Mouse (Mus musculus) spleen, postnatal 14 days (tissue): ENCODE results near the gene Dstyk.

Experiments
- DNase-seq, 2 experiments: peaks; one replicate each; pipeline ENCODE4 v3.0.0; 2021 to 2022; ENCODE audit warnings: low spot score in 2 of 2

The Dstyk gene

DNA sequence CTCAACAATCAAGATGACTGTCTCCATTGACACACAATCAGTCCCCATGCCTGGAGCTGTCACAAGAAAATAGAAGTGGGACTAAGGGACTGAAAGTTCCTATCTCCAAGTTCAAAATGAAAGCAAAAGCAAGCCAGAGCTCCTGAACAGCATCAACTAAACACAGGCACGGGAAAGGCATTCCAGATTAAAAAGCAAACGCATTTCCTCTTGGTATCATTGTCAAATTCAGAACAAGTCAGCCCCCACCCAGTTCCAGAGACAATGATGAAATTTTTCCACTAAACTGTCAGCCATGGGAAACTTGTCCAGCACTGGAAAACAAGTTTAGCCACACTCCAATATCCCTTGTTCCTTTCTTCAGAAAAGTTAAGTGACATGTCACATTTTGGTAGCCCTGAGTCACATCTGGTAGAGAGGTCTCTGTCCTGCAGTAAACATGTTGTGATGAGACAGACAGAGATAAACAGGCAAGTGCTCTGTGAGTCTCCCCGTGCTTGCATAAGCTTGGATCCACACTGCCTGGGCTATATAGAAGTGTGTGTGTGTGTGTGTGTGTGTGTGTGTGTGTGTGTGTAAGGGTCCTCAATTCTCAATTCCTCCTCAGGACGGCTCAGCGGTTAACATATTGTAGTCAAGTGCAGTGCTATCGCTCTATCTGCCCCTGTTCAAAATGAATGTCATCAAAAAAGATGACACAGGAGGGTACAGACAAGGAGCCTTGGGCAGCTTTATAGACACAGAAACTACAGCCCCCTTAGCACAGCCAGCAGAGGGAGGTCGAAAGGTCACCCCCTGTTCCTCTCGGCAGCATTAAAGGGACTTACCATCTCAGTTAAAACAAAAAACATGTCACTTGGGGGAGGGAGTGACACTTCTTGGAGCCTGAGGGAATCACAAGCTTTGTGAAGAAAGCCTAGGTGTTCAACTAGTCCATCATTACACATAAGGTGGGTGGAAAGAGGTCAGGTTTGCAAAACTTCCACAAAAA is 28.2 kb upstream of the Dstyk start:
- no peak for DNase-seq

- DNase-seq = peak; percentile 65 to 76
These were observed 27.3 kb upstream of the Dstyk start for GRCm38 (mm10) chr1:132389886-132390585.

DNA sequence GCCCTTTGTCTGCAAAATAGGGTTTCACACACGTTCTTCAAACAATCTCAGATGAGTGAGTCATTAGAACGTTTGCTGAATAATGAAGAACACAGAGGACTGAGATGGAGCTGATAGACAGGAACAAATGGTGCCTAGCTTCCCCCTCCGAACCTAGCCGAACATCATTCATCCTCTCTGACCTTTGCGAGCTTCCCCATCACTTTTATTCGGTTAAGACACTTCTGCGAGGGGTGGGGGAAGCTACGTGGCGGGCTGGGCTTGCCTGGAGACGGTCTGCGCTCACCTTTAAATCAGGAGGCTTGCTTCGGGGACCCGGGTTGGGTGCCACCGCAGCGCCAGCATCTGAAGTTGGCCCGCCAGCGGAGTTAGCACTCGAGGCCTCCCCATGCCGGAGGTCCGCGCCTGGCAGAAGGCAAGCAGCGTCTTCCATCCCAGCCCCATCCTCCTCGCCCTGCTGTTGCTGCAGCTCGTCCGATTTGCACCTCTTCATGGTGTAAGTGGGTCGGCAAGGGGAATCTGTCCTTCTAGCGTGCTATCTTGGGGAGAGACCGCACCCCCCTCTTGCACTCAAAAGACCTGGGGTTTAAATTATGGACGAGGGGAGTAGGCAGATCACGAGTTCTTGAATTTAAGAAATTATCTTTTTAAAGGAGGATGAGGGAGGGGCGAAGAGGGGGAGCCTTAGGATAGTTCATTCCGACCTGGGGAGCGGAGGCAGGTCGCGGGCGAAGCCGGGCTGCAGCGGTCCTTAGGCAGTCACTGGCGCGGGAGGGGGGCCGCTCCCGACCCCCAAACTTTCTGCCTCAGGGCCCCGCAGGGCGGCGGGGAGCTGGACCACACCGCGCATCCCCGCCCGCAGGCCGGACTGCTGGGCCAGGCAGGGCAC is 26.4 kb upstream of the Dstyk start, which contains the start of gene Tmcc2:
Gene Tmcc2 (minus strand): TSS at position 591 of the 889 bp plus-strand sequence.
- no peak for DNase-seq

- DNase-seq = peak; percentile 52 to 58
These were observed 25.8 kb upstream of the Dstyk start for GRCm38 (mm10) chr1:132391580-132392022.

GRCm38 (mm10) chr1:132392872-132393271 is 24.5 kb upstream of the Dstyk start:
- no peak for DNase-seq

DNA sequence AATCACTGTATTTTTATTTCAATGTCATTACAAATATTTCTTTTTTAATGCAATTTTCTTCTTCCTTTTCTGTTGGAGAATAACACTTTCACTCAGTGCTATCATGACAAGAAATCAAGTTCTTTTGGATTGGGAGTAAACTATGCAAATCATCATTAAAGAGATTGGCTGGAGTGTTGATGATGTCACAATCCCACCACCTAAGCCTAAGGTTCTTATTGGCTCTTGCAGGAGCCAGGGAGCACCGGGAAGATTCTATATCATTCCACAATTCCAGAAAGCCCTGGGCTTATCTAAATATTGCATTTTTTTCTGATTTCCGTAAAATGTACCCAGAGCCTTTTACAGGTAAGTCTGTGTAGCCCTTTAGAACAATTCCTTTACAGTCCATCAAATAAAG is 20.6 kb upstream of the Dstyk start:
- DNase-seq = no peak

DNA sequence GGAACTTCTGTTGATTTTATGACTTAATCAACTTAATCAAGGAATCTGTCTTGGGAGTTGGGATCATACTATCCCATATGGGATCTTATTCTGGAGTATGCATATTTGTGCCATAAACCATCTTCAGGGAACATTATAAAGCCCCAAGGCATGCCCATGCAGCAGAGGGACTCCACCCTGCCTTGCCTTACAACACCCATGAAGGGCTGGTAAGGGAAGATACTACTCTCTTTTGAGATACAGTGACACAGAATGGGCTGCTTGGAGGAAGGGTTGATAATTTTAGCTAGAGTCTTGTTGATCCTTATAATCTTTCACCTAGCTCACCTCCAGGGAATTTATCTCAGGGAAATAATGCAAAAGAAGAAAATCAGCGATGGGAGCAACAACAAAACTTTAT is 16.8 kb upstream of the Dstyk start:
- DNase-seq = no peak

- DNase-seq = no peak
These were observed 15.5 kb upstream of the Dstyk start for GRCm38 (mm10) chr1:132401843-132402242.

DNA sequence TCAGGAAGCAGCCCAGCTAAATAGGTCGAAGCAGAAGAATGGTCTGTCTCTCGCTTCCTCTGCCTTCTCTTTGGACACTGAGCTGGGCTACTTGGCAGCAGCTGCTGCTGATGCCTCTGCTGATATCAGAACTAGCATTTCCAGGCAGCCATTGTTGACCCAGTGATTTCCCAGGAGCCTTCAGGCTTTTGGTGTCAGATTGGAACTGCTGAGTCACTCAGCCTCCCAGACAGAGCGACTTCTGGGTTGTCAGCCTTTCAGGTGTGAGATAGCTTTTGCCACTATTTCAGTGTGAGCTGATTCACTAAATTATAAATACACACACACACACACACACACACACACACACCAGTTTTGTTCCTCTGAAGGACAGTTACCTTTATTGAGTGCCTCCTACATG is 6.7 kb upstream of the Dstyk start:
- no peak for DNase-seq

- DNase-seq = no peak
These were observed 962 bp upstream of the Dstyk start for GRCm38 (mm10) chr1:132416244-132416942.

GRCm38 (mm10) chr1:132416943-132417290 is 438 bp upstream of the Dstyk start:
- DNase-seq = no peak

GRCm38 (mm10) chr1:132420206-132420605 is 2.9 kb downstream of the Dstyk start:
- no peak for DNase-seq

DNA sequence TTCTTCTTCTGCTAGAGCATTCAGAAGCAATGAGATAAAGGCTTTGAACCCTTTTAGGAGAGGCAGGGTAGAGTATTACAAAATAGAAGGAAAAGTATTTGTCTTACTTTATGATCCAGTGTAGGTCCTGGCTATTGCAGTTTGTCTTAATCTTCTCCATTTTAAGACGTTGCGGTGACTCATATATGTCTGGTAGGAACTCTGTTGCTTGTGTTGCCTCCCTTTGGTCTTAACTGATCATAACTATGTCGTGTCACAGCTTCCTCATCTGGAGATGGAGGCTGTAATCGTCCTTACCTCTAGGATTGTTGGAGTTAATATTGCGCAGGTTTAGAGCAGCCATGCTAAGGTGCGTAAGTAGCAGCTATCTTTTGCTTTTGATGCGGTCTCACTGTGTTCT is 3.3 kb downstream of the Dstyk start:
- DNase-seq = no peak

GRCm38 (mm10) chr1:132422912-132423696 is 5.7 kb downstream of the Dstyk start:
- DNase-seq = no peak

GRCm38 (mm10) chr1:132425600-132425999 is 8.2 kb downstream of the Dstyk start:
- DNase-seq = no peak

DNA sequence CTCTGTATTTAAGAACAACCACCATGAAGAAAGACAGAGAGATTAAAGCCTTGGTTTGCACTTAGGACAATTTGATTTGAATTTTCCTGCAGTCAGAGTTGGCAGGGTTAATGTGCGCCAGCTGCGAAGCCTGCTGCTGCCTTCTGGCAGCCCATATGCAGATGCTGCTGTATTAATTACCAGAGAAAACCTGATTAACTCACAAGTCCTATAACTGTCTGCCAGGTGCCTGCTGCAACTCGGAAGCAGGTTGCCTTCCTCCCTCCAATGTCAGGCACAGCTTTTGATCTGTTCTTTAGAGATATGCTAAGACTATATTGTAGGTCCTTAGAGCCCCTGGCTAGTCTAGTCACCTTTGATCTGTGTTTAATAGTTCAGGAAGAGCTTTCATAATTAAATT is 13.5 kb downstream of the Dstyk start:
- no peak for DNase-seq

DNA sequence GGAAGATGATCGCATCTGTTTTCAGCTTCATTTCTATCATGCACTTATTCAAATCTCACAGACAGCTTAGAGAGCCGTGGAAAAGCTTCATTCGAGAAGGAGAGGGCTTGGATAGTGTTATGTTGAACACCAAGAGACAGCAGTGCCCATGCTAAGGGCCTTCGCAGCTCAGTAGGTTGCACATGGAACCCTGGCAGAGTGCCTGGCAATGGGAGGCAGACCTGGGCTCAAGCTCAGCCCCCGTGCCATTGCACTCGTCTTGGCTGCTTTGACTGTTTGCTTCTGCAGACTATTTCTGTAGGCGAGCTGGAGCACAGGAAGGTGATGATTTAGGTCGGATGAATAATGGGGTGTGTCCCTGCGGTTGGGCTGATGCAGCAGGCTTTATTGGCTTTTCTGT is 14.4 kb downstream of the Dstyk start:
- no peak for DNase-seq

- no peak for DNase-seq
These were observed 16.0 kb downstream of the Dstyk start for GRCm38 (mm10) chr1:132433349-132433748.

DNA sequence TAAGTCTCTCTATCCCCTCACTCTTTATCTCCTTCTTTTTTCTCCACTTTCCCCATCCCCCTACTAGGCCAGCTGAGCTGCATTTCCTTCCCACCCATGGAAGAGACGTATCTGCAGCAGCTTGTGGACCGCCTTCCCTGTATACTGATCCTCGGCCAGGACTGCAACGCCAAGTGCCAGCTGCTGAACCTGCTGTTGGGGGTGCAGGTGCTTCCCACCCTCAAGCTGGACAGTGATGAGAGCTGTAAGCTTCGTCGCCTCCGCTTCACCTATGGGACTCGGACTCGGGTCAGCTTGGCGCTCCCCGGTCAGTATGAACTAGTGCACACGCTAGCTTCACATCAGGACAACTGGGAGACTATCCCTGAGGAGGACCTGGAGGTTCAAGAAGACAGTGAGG is 16.7 kb downstream of the Dstyk start:
- no peak for DNase-seq

DNA sequence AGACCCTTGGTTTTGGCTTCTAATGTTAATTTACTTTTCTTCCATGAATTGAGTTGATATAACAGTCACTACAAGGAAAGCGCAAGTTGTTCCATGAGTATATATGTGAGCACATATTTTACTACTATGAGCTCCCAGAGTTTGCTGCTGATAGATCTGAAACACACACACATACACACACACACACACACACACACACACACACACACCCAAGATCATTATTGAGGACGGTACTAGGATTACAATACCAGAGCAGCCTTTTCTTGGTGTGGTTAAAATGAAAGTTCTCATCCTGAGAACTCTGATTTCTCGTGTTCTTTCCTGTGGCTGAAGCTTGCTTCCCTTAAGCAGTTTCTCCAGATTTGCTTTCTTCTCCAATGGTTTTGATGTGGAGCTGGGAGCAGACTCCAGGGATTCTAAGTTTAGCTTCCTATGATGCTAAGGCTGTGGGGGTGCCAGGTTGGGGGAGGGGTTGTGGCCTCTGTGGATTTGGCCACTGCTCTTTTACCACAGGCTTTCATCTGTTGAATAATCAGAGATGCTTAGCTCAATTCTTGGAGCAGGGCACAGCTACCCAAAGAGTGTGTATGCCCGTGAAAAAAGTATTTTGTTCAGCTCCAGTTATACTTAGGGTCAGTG is 19.1 kb downstream of the Dstyk start:
- no peak for DNase-seq
